Mouse (Mus musculus) cerebellum, postnatal 25 days (tissue): ENCODE data around the gene Rassf7.
A peak's percentile ranks its signal among the peaks of the same experiment; 100 is the strongest.

Experiments
- DNase-seq, 2 experiments: peaks; one replicate each; pipeline ENCODE4 v3.0.0; 2021; ENCODE audit warnings: mixed read lengths in 2 of 2

Gene Rassf7

GRCm38 (mm10) chr7:141215101-141215879 lies at the start of gene Rassf7:
Gene Rassf7 (plus strand): TSS chr7:141215860.
- peak; percentile 86 to 93 for DNase-seq

- no peak for DNase-seq
Measured at GRCm38 (mm10) chr7:141167901-141168517, 47.7 kb upstream of the Rassf7 start.

DNA sequence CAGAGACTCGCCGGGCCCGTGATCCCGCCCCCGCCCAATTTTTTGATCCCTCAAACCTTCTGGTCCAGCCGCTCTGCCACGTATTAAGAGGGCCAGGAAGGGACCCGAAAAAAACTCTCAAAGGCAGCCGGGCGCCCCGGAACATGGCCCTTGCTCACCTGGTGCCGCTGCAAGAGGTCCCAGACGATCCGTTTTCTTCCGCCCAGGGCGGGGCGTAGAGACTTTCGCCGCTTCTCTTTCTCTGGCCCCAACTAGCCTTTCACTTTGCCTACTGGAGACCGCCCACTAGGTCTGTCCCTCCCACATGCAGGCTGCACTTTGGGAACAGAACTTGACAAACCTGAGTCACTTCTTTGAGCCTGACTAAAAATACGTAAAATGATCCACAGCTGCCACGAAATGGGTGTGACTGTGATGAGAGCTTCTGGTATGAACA lies 47.1 kb upstream of the Rassf7 start:
- peak in 1 of 2 experiments; percentile 45 for DNase-seq

- DNase-seq, result no peak
Measured at GRCm38 (mm10) chr7:141169300-141169699, 46.4 kb upstream of the Rassf7 start.

- no peak for DNase-seq
Measured at GRCm38 (mm10) chr7:141169866-141170265, 45.8 kb upstream of the Rassf7 start.

DNA sequence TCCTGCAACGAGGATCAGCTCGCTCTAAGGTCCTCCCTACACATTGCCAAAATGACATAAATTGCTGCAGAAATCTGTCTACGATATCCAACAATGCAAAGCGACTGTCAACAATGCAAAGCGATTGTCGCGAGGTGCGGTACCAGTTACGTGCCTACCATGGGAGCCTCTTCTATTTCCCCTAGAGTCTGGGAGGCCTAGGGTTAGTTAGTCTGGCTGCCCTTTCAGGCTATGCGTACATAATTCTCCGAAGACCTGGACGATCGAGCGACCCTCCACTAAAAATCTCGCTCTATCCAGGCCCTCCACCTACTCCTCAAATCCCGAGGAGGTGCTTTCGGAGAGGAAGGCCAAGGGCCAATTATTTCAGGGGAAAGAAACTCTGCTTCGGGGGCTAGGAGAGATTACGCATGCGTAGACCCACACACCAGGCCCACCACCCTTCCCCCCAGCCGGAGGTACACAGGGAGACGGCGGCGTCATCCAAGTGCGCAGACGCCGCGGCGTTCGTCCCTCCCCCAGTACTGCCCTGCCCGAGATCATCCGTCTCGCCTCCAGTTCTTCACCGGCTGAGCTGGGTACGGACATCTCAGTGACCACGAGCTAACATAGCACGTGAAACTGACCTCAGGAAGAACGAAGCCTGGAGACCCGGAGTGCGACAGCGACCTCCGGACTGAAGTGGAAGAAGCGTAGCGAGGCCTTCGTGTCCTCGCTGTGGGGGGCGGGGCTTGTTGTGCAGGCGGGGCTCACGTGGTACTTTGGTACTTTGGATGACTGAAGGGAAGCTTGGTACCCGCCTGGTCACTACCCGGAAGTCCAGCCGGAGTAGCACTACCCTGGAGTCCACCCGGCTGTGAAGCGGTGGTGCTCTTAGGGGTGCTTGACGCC lies 43.3 kb upstream of the Rassf7 start, which contains the start of gene Rnh1:
TSS of gene Rnh1 (minus strand) at position 742 of the 891 bp plus-strand sequence.
- peak; percentile 92 to 94 for DNase-seq

- no peak for DNase-seq
Measured at GRCm38 (mm10) chr7:141173323-141173850, 42.3 kb upstream of the Rassf7 start.

DNA sequence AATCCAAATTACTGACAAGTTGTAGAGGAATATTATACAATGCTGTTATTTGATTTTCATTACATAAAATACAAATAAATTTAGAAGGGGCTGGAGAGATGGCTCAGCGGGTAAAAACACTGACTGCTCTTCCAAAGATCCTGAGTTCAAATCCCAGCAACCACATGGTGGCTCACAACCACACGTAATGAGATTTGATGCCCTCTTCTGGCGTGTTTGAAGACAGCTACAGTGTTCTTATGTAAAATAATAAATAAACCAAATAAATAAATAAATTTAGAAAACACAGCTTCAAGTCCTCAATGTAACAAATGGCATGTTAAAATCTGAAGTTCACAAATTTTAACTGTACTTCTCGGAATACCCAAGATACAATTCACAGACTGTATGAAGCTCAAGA lies 40.6 kb upstream of the Rassf7 start:
- DNase-seq, result no peak

GRCm38 (mm10) chr7:141176173-141176572 lies 39.5 kb upstream of the Rassf7 start:
- peak; percentile 89 to 93 for DNase-seq

GRCm38 (mm10) chr7:141188194-141188593 lies 27.5 kb upstream of the Rassf7 start:
- DNase-seq, result no peak

DNA sequence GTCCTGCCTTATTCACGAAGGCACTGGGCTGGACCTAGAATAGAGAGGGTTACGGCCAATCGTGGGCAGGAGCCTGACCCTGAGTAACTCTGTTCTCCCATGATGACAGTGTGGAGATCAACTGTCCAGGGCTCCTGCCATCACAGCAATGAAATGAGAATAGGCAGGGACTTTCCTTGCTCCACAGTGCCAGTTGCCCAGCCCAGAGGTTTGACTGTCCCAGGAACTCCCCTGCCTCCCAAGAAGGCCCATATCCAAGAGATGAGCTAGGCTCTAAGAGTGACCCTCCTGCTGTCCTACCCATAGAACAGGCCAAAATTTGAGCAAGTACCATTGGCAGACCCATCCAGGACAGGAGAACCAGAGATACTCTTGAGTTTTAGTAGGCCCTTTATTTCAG lies 26.9 kb upstream of the Rassf7 start:
- DNase-seq, result no peak

GRCm38 (mm10) chr7:141190220-141190619 lies 25.4 kb upstream of the Rassf7 start:
- no peak for DNase-seq

DNA sequence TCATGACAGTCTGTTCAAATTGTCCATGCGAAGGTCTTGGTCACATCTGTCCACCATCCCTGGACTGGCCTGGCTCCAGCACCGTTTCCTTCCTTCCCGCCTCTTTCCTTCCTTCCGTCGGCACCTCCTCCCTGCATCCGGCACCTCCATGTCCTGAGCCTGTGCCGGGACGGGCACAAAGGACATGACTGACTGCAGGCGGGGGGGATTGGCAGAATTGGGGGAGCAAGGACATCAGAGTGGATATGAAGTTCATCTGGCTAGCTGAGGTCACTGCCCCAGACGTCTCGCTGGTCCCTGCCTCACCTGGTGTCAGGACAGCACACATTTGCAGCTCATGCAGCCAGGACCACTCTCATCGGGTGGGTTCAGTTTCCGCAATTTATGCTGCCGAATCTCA lies 24.6 kb upstream of the Rassf7 start:
- DNase-seq, result no peak

- DNase-seq, result no peak
Measured at GRCm38 (mm10) chr7:141191796-141192685, 23.6 kb upstream of the Rassf7 start.

GRCm38 (mm10) chr7:141192776-141193347 lies 22.8 kb upstream of the Rassf7 start:
- DNase-seq, result peak in 1 of 2 experiments; percentile 34

- no peak for DNase-seq
Measured at GRCm38 (mm10) chr7:141193348-141193856, 22.3 kb upstream of the Rassf7 start.

- peak; percentile 98 to 99 for DNase-seq
Measured at GRCm38 (mm10) chr7:141193948-141194347, 21.7 kb upstream of the Rassf7 start, which contains the start of the genes Hras and Lrrc56. Gene Hras (minus strand): TSS chr7:141194005. Gene Lrrc56 (plus strand): TSS chr7:141194157.

DNA sequence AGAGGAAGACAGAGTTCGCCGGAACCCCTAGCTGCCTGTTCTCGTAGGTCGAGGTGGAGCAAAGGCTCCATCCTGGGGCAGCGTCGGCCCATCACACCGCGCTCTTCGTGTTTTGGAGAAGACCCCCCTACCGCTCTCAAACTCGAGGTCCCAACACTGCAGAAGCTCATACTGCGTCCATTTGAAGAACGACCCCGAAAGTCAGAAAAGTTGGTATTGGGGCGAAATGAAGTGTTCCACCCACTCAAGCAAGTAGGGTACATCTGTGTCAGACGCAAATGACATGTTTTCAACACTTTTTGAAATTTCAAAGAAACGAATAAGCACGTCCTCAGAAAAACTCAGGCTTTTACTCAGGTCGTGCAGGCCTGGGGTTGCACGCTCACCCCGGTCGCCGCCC lies 21.3 kb upstream of the Rassf7 start:
- DNase-seq, result no peak

DNA sequence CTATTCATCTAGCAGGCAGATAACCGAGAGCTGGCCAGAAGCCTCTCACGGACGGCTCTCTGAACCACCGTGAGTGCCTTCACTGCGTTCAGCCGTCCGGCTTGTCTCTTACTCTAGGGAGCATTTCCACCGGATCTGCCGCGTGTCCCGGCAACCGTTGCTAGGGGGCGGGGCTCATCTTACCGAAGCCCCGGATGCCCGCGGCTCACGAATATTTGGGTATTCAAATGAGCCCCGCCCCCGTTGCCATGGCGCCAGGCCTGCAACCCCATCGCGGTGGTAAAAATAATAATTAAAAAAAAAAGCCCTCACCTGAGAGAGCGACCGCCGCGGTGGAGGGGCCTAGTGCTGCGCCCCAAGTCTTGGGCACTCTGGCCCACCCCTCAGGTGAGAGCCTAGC lies 20.8 kb upstream of the Rassf7 start:
- DNase-seq, result peak; percentile 75 to 88

- DNase-seq, result no peak
Measured at GRCm38 (mm10) chr7:141195754-141196153, 19.9 kb upstream of the Rassf7 start.
